Mouse (Mus musculus) adrenal gland, adult 10 weeks (tissue): ENCODE data around the gene Ttc32. TPM values are rescaled to one million over a fixed set of nuclear protein-coding genes. Genes with fewer than 3 reads are reported as not detected.

ENCODE experiments used
- polyA plus RNA-seq: library from polyadenylated mRNA; stranded (reverse); fragments of 350-450 nt; fragmentation: Illumina TruSeq; extraction: RNeasy Lipid Tissue Mini Kit (QIAGEN cat#74804); gene quantifications from one replicate; pipeline ENCODE4 v1.2.3, GENCODE M21; 2014; ENCODE audit warnings: low read depth, low replicate concordance

The Ttc32 gene
- 36.1 TPM for polyA plus RNA-seq

GRCm38 (mm10) chr12:9029888-9030723 lies at the start of gene Ttc32:
Gene Ttc32, plus strand, starts transcription at chr12:9029997.

Other genes with a start within 250 kb of the Ttc32 start
- 1,512 TPM for gene Laptm4a, start 108.3 kb upstream of the Ttc32 start, polyA plus RNA-seq
- gene Matn3, start 82.1 kb upstream of the Ttc32 start, polyA plus RNA-seq = not detected
- gene Wdr35, start 56.1 kb upstream of the Ttc32 start, polyA plus RNA-seq = 18.5 TPM